Mouse (Mus musculus) cerebellum, adult 2 months (tissue): ENCODE measurements around the gene Tbpl1. TPM values are rescaled to one million over a fixed set of nuclear protein-coding genes. Genes with fewer than 3 reads are reported as not detected.

Experiments used
- DNase-seq, 2 experiments: peaks; one replicate each; pipeline ENCODE4 v3.0.0; 2021
- H3K27ac ChIP-seq: fragments of 200-500 bp; 2 replicates; pipeline ENCODE4 v1.5.1; 2012; ENCODE audit warnings: low read length, control low read depth, inconsistent platforms; ENCODE audit not compliant: insufficient read depth
- H3K27me3 ChIP-seq: fragments of 200-500 bp; 2 replicates; pipeline ENCODE4 v1.6.1; 2012; ENCODE audit warnings: inconsistent platforms, mild to moderate bottlenecking, low read length, moderate library complexity; ENCODE audit not compliant: control insufficient read depth, insufficient read depth
- H3K4me1 ChIP-seq: fragments of 200-500 bp; 2 replicates; pipeline ENCODE4 v1.6.1; 2011; ENCODE audit warnings: low read length; ENCODE audit not compliant: control insufficient read depth, insufficient read depth
- H3K4me3 ChIP-seq: fragments of 200-500 bp; replicated peaks from 2 replicates; pipeline ENCODE3; 2011; ENCODE audit warnings: mild to moderate bottlenecking, low read depth, low read length, control low read depth; ENCODE audit not compliant: insufficient read depth
- CTCF ChIP-seq: fragments of 200-500 bp; IDR thresholded peaks from 2 replicates; pipeline ENCODE4 v1.5.1; 2011; ENCODE audit warnings: low read depth, mild to moderate bottlenecking, control low read depth, low read length, moderate library complexity, borderline replicate concordance; ENCODE audit not compliant: insufficient read depth
- POLR2A ChIP-seq: fragments of 200-500 bp; IDR thresholded peaks from 2 replicates; pipeline ENCODE4 v1.6.1; 2011; ENCODE audit warnings: low read length, control low read depth, borderline replicate concordance; ENCODE audit not compliant: insufficient read depth
- WGBS: fragments of 180-500 bp; shearing (Covaris S2); methylation state at CpG from one replicate; pipeline ENCODE4 v1.1.7; 2018; 5-methylcytosine and 5-hydroxymethylcytosine counted together
- polyA plus RNA-seq: library from polyadenylated mRNA; depleted of rRNA; stranded (reverse); fragments of >200 nt; gene quantifications from 2 replicates; pipeline ENCODE4 v1.2.3, GENCODE M21; 2012

Gene Tbpl1
- polyA plus RNA-seq, 1 experiment: 57.6 TPM

DNA sequence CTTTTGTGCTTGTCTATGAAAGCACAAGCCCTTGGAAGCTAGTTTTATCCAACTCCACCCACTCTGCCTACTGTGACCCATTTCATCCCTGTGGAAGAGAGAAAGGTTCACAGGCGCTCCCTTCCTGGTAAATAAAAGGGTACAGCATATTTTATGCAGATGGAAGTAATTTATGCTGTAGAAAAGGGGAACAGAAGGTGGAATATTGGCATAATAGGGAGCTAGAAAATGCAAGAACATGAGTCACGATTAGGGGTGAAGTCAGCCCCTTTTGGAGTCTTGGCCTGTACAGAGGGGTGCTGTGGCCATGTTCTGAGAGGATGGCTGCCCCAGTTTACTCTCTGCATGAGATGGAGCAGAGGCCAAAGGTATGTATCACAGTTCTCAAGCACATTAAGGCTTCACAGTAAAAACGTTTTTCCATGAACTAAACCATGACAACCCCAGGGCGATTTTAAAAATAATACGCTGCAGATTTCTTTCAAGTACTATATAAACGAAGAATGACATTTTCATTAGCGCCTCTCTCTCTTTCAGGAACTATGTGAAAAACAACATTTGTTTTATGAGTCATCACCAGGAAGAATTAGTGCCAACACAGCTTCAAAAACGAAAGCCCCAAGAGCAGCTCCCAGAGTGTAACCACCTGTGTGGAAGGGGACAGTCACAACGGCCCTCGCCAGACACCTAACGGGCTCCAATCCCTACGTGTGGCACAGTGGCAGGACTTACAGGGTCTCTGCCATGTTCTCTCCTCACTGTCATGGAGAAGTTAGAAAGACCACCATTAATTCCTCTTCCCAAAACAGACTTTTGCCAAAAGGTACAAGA lies 30.0 kb downstream of the Tbpl1 start:
- no peak overlapping the region for H3K4me3 ChIP-seq
- 14% methylated on average over 12 of the region's 12 CpGs for WGBS
- no peaks in the 10 kb centered on the region for H3K27me3 ChIP-seq
- H3K27ac ChIP-seq: peak overlapping the region; percentile 94
- no peak for TF ChIP-seq CTCF
- TF ChIP-seq POLR2A: no peak
- DNase-seq: peak; percentile 71 to 86
- peaks cover 36% of the 10 kb centered on the region for H3K4me1 ChIP-seq

DNA sequence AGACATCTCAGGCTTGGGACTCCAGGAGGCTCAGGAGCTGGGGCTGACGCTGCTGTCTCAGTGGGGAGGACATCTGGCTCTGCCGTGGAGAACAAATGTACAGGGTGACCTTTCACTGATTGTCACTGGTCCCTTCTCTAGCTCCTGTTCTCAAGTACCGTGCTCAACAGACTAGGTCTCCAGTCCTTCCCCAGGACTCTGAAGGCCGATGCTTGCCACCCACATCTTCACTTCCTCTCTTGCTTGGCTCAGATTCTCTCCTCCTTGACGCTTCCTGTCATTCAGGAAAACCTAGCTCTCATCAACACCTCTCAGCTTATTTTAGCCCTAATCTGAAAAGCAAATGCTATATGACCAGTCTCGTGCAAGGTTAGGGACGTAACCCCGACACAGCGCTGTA lies 31.0 kb downstream of the Tbpl1 start:
- WGBS: 43% methylated on average over 9 of the region's 9 CpGs
- H3K4me1 ChIP-seq: peaks cover 40% of the 10 kb centered on the region
- peak overlapping the region; percentile 94 for H3K27ac ChIP-seq
- peak; percentile 43 to 44 for DNase-seq
- TF ChIP-seq CTCF (no peak), POLR2A (no peak)
- H3K4me3 ChIP-seq: no peak overlapping the region
- no peaks in the 10 kb centered on the region for H3K27me3 ChIP-seq

DNA sequence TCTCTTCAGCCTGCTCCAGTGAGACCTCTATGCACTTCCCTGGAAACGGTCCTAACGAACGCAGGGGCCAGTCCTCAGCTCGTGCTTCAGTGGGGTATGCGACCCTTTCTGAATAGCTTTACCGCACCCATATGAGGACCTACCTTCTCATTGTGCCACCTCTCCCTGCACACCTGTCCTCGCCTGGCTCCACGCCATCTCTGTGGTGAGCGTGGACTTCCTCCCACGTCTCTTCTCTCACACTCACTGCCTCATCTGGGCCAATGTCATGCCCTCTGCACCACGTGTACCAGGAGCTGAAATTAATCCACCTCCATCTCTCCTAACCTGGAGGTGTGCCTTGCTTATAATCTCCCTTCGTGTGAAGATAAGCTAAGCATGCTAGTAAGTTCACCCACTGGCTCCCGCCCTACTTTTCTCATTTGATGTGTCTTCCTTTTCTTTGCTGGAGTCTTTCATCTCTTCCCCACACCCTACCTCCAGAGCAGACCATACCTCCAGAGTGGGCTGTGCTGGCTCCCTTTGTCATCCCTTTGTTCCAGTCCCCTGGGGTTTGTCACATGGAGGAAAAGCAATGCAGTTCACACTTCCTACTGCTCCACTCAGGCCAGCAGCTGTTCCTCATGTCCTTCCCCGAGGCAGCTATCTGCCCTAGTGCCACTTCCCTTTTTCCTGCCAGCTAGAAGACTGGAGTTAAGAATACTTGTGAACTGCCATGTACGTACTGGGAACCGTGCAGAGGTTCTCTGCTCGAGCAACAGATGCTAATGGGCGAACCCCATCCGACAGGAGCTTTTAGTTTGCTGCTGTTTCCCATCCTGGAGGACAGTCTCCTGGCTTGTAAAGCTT lies 32.0 kb downstream of the Tbpl1 start:
- peak in 1 of 2 experiments; percentile 44 for DNase-seq
- H3K4me1 ChIP-seq: peaks cover 40% of the 10 kb centered on the region
- H3K4me3 ChIP-seq: no peak overlapping the region
- H3K27me3 ChIP-seq: no peaks in the 10 kb centered on the region
- 68% methylated on average over 19 of the region's 19 CpGs for WGBS
- TF ChIP-seq POLR2A (no peak), CTCF (no peak)
- H3K27ac ChIP-seq: peak overlapping the region; percentile 56

DNA sequence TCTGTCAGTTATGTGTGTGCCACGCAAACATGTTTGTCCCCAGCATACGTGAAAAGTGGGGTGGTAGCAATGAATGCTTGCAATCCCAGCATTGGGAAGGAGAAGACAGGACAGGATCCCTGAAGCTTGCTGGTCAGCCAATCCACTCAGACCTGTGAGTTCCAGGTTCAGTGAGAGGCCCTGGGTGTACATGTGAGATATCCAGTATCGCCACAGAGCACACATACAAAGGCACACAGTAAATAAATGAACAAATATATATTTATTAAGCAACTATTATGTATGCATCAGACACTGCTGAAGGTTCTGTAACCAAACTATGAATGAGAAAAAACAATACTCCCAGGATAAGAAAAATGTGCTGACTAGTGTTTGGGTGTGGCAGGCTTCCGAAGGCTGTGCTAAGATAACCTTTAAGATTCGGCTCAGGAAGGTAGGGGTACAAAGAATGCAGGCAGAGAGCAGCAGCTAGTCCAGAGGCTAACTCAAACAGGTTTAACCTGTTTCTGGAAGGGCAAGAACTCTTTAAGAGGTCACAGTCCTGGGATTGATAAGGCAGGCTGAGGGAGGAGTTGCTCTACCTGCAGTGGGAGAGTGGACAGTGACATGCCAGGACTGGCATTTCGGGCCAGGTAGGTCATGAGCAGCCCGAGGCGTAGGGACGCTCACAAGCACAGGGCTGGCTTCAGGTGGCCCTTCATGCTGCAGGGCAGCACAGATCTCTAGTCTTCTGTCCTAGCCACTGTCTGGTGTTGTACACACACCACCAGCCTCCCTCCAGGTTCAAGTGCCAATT lies 33.4 kb downstream of the Tbpl1 start:
- Histone ChIP-seq H3K4me3 (no peak overlapping the region), H3K4me1 (peaks cover 40% of the 10 kb centered on the region), H3K27me3 (no peaks in the 10 kb centered on the region), H3K27ac (no peak overlapping the region)
- TF ChIP-seq CTCF (no peak), POLR2A (no peak)
- WGBS: 69% methylated on average over 9 of the region's 9 CpGs
- DNase-seq: peak; percentile 41 to 47

DNA sequence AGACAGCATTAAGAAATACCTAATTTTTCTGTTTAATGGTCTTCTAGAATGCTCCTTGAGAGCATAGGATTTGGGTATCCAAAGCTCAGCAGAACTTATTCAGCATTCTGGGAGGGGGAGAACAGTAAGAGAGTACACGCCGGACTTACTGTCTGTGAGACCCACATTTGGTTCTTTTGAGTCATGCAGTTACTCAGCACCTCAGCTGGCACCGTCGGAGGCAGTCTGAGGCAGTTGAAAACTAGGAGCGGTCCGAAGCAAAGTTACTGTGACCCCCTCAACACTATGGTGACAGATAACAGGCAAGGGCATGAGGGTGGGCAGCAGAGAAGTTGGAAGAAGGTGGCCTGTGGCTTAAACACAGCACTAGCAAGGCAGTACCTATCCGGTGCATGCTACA lies 34.9 kb downstream of the Tbpl1 start:
- 87% methylated on average over 7 of the region's 7 CpGs for WGBS
- no peaks in the 10 kb centered on the region for H3K27me3 ChIP-seq
- H3K27ac ChIP-seq: no peak overlapping the region

DNA sequence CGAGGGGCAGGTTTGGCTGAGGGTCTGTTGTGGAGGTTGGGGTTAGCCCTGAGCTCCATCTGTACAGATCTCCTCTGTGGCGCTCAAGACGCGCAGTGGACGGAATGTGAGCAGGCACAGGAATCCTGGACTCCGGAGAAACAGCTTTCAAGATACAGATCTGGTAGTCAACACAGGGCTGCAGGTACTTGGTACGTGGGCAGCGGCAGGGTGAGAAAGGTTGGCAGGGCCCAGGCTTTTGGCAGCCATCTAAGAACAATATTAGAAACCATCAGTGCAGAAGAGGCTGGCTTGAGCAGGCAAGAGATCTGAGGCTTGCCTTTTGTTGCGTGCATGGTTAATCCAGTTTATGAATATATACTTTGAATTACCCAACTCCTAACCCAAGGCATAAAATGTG lies 35.5 kb downstream of the Tbpl1 start:
- DNase-seq: no peak
- no peak for TF ChIP-seq POLR2A
- no peak for TF ChIP-seq CTCF
- Histone ChIP-seq H3K27me3 (no peaks in the 10 kb centered on the region), H3K27ac (no peak overlapping the region), H3K4me3 (no peak overlapping the region), H3K4me1 (peaks cover 27% of the 10 kb centered on the region)
- 49% methylated on average over 9 of the region's 9 CpGs for WGBS

More for the DNA sequence above, 34.9 kb downstream of the Tbpl1 start:
- DNase-seq: no peak
- TF ChIP-seq POLR2A (no peak), CTCF (no peak)
- Histone ChIP-seq H3K4me3 (no peak overlapping the region), H3K4me1 (peaks cover 27% of the 10 kb centered on the region)
